Mouse (Mus musculus) brain, embryonic 14.5 days (tissue): Measurements from ENCODE around the gene Tifa. TPM values are rescaled to one million over a fixed set of nuclear protein-coding genes. Genes with fewer than 3 reads are reported as not detected.

Source experiments
- DNase-seq: peaks from one replicate; pipeline ENCODE4 v3.0.0-alpha.2; 2011; ENCODE audit warnings: low read depth
- CTCF ChIP-seq: fragments of 200-500 bp; IDR thresholded peaks from 2 replicates; pipeline ENCODE4 v1.5.1; 2012; ENCODE audit warnings: inconsistent platforms, mild to moderate bottlenecking, moderate library complexity, borderline replicate concordance; ENCODE audit not compliant: insufficient read depth, insufficient read length; ENCODE audit errors: extremely low read depth
- POLR2A ChIP-seq: fragments of 200-500 bp; IDR thresholded peaks from 2 replicates; pipeline ENCODE4 v1.6.1; 2012; ENCODE audit warnings: mild to moderate bottlenecking, inconsistent platforms, borderline replicate concordance; ENCODE audit not compliant: poor library complexity, insufficient read depth, insufficient read length, severe bottlenecking; ENCODE audit errors: extremely low read depth
- polyA plus RNA-seq: library from polyadenylated mRNA; depleted of rRNA; stranded (reverse); fragments of >200 nt; gene quantifications from 2 replicates; pipeline ENCODE4 v1.2.3, GENCODE M21; 2012

Tifa gene
- polyA plus RNA-seq, 1 experiment = 2.5 TPM

GRCm38 (mm10) chr3:127791595-127792561 is 2.3 kb downstream of the Tifa start:
- no peak for DNase-seq
- TF ChIP-seq POLR2A (no peak), CTCF (no peak)

- DNase-seq = no peak
- TF ChIP-seq POLR2A (no peak), CTCF (no peak)
Observed at GRCm38 (mm10) chr3:127793022-127793421, 3.4 kb downstream of the Tifa start.

GRCm38 (mm10) chr3:127795762-127796161 is 6.2 kb downstream of the Tifa start:
- DNase-seq = no peak
- TF ChIP-seq POLR2A (no peak), CTCF (peak; percentile 22; the same call in 1 of the 2 replicates)

GRCm38 (mm10) chr3:127796271-127796670 is 6.7 kb downstream of the Tifa start:
- no peak for DNase-seq
- TF ChIP-seq POLR2A (no peak), CTCF (no peak)

GRCm38 (mm10) chr3:127801162-127801561 is 11.6 kb downstream of the Tifa start:
- TF ChIP-seq CTCF = no peak
- TF ChIP-seq POLR2A = no peak
- no peak for DNase-seq

- TF ChIP-seq CTCF (no peak), POLR2A (no peak)
- no peak for DNase-seq
Observed at GRCm38 (mm10) chr3:127802814-127803213, 13.2 kb downstream of the Tifa start.

GRCm38 (mm10) chr3:127804439-127804838 is 14.8 kb downstream of the Tifa start:
- no peak for DNase-seq
- TF ChIP-seq CTCF (no peak), POLR2A (no peak)

GRCm38 (mm10) chr3:127805071-127805470 is 15.5 kb downstream of the Tifa start:
- TF ChIP-seq CTCF = no peak
- TF ChIP-seq POLR2A = no peak
- DNase-seq = no peak

GRCm38 (mm10) chr3:127805991-127806390 is 16.4 kb downstream of the Tifa start:
- DNase-seq = no peak
- TF ChIP-seq POLR2A (no peak), CTCF (no peak)

- TF ChIP-seq CTCF (no peak), POLR2A (no peak)
- DNase-seq = peak; percentile 46
Observed at GRCm38 (mm10) chr3:127807846-127808245, 18.2 kb downstream of the Tifa start.

- DNase-seq = no peak
- TF ChIP-seq POLR2A (no peak), CTCF (no peak)
Observed at GRCm38 (mm10) chr3:127809103-127809502, 19.5 kb downstream of the Tifa start.
